Comparison of ENCODE assay signal across 8 mouse cellular contexts in genomic region chr8:12670965-12671364, GRCm38 (mm10). TPM values are rescaled to one million over a fixed set of nuclear protein-coding genes. Genes with fewer than 3 reads are reported as not detected.
DNase-seq lines count a peak whose midpoint lies in the region; ATAC-seq lines count a peak whose summit lies in the region.

No protein-coding gene starts in this region.

- H3K36me3 ChIP-seq in lung, embryonic 16.5 days (ENCODE audit: control insufficient read depth, insufficient read depth, low read length), result no peaks in the 10 kb centered on the region
- no peaks in the 10 kb centered on the region for H3K36me3 ChIP-seq in embryonic facial prominence, embryonic 13.5 days
- no peaks in the 10 kb centered on the region for H3K36me3 ChIP-seq in limb, embryonic 11.5 days (ENCODE audit: control insufficient read depth, insufficient read depth, low read length)
- no peaks in the 10 kb centered on the region for H3K36me3 ChIP-seq in neural tube, embryonic 14.5 days (ENCODE audit: control insufficient read depth, insufficient read depth, low read length)

- H3K4me2 ChIP-seq in lung, embryonic 16.5 days (ENCODE audit: low read depth, low read length), result peak overlapping the region; percentile 59
- H3K4me2 ChIP-seq in embryonic facial prominence, embryonic 13.5 days, result peak overlapping the region; percentile 70
- H3K4me2 ChIP-seq in limb, embryonic 11.5 days (ENCODE audit: low read depth, severe bottlenecking), result peak overlapping the region; percentile 87
- H3K4me2 ChIP-seq in neural tube, embryonic 14.5 days (ENCODE audit: low read depth, low read length), result peak overlapping the region; percentile 76

- H3K27me3 ChIP-seq in lung, embryonic 16.5 days (ENCODE audit: control insufficient read depth, insufficient read depth, low read depth, low read length), result peaks cover 5% of the 10 kb centered on the region; the same call in 1 of the 2 replicates
- H3K27me3 ChIP-seq in embryonic facial prominence, embryonic 13.5 days, result no peaks in the 10 kb centered on the region
- no peaks in the 10 kb centered on the region for H3K27me3 ChIP-seq in limb, embryonic 11.5 days (ENCODE audit: control insufficient read depth, insufficient read depth, low read length)
- no peaks in the 10 kb centered on the region for H3K27me3 ChIP-seq in neural tube, embryonic 14.5 days (ENCODE audit: control insufficient read depth, insufficient read depth, low read length)

- 18% methylated on average over 6 of the region's 6 CpGs for WGBS in lung, embryonic 16.5 days
- WGBS in embryonic facial prominence, embryonic 13.5 days, result 32% methylated on average over 6 of the region's 6 CpGs
- WGBS in limb, embryonic 11.5 days, result 35% methylated on average over 6 of the region's 6 CpGs
- 36% methylated on average over 6 of the region's 6 CpGs for WGBS in neural tube, embryonic 14.5 days

- H3K9ac ChIP-seq in lung, embryonic 16.5 days (ENCODE audit: low read length), result peak overlapping the region; percentile 94
- H3K9ac ChIP-seq in embryonic facial prominence, embryonic 13.5 days, result peak overlapping the region; percentile 94
- no peak overlapping the region for H3K9ac ChIP-seq in limb, embryonic 11.5 days (ENCODE audit: low read length)
- peak overlapping the region; percentile 91; the same call in 1 of the 2 replicates for H3K9ac ChIP-seq in neural tube, embryonic 14.5 days (replicated peaks; ENCODE audit: low read depth, low read length)

- peak overlapping the region; percentile 96 for H3K4me3 ChIP-seq in lung, embryonic 16.5 days (ENCODE audit: low read length)
- peak overlapping the region; percentile 88 for H3K4me3 ChIP-seq in embryonic facial prominence, embryonic 13.5 days
- H3K4me3 ChIP-seq in limb, embryonic 11.5 days (ENCODE audit: low read depth, low read length), result peak overlapping the region; percentile 93
- H3K4me3 ChIP-seq in neural tube, embryonic 14.5 days (ENCODE audit: low read depth, low read length), result peak overlapping the region; percentile 99

- H3K9me3 ChIP-seq in lung, embryonic 16.5 days (ENCODE audit: control insufficient read depth, low read length), result no peaks in the 10 kb centered on the region
- no peaks in the 10 kb centered on the region for H3K9me3 ChIP-seq in embryonic facial prominence, embryonic 13.5 days
- no peaks in the 10 kb centered on the region for H3K9me3 ChIP-seq in limb, embryonic 11.5 days (ENCODE audit: control insufficient read depth, low read length)
- no peaks in the 10 kb centered on the region for H3K9me3 ChIP-seq in neural tube, embryonic 14.5 days (ENCODE audit: control insufficient read depth, low read length)

- DNase-seq in lung, postnatal 14 days, result no peak
- no peak for DNase-seq in limb, embryonic 11.5 days (ENCODE audit: low spot score)
- DNase-seq in spleen, adult 12 weeks (ENCODE audit: low spot score), result no peak
- no peak for DNase-seq in cerebellum, adult 8-10 months

- peaks cover 12% of the 10 kb centered on the region for H3K4me1 ChIP-seq in lung, embryonic 16.5 days (replicated peaks; ENCODE audit: control insufficient read depth, insufficient read depth, low read length)
- peaks cover 16% of the 10 kb centered on the region for H3K4me1 ChIP-seq in embryonic facial prominence, embryonic 13.5 days
- 0 out of 2 replicates have a peak, but pooled peaks cover 6% of the 10 kb centered on the region for H3K4me1 ChIP-seq in limb, embryonic 11.5 days (ENCODE audit: control insufficient read depth, insufficient read depth, low read length)
- peaks cover 14% of the 10 kb centered on the region; the same call in 1 of the 2 replicates for H3K4me1 ChIP-seq in neural tube, embryonic 14.5 days (ENCODE audit: control insufficient read depth, insufficient read depth, low read length)

- no peak overlapping the region for H3K27ac ChIP-seq in lung, embryonic 16.5 days (ENCODE audit: low read length)
- H3K27ac ChIP-seq in embryonic facial prominence, embryonic 13.5 days, result no peak overlapping the region
- no peak overlapping the region for H3K27ac ChIP-seq in limb, embryonic 11.5 days (replicated peaks; ENCODE audit: low read depth, low read length)
- H3K27ac ChIP-seq in neural tube, embryonic 14.5 days (ENCODE audit: low read depth, low read length), result no peak overlapping the region

- no peak for ATAC-seq in lung, embryonic 16.5 days (ENCODE audit: low read depth)
- no peak for ATAC-seq in embryonic facial prominence, embryonic 13.5 days (ENCODE audit: insufficient number of reproducible peaks, insufficient read depth, low FRiP score, low TSS enrichment, low read depth)
- no peak for ATAC-seq in limb, embryonic 11.5 days (ENCODE audit: insufficient number of reproducible peaks, low FRiP score, low TSS enrichment, low read depth)
- ATAC-seq in neural tube, embryonic 14.5 days (ENCODE audit: low read depth), result no peak
- no peak for ATAC-seq in frontal cortex, adult (ENCODE audit: low TSS enrichment)

RNA-seq across cellular contexts. Expression of gene Tubgcp3, which starts 1.1 kb away (rescaled TPM):
- 45.3 and 47.4 TPM in 2 replicates for polyA plus RNA-seq in lung, embryonic 16.5 days (2015; fragmentation: Nextera tagmentation; extraction: Ambion mirVana)
- 39.5 and 40.5 TPM in 2 replicates for polyA plus RNA-seq in embryonic facial prominence, embryonic 13.5 days (2015; fragmentation: Nextera tagmentation; extraction: Ambion mirVana)
- 54.3 and 57.1 TPM in 2 replicates for polyA plus RNA-seq in limb, embryonic 11.5 days (2014; fragmentation: Nextera tagmentation; extraction: Ambion mirVana)
- 42.9 and 48.5 TPM in 2 replicates for polyA plus RNA-seq in neural tube, embryonic 14.5 days (2014; fragmentation: Nextera tagmentation; extraction: Ambion mirVana)
